Mouse (Mus musculus) liver, embryonic 14.5 days (tissue): Measurements from ENCODE around the gene Clnk. TPM values are rescaled to one million over a fixed set of nuclear protein-coding genes. Genes with fewer than 3 reads are reported as not detected.

ENCODE experiments used
- ATAC-seq: fragments of 200-750 bp; cut with Nextera tagmentation; 2 replicates; pipeline ENCODE4 v1.8.0; 2017; ENCODE audit warnings: moderate number of reproducible peaks, mild to moderate bottlenecking, moderate library complexity; ENCODE audit not compliant: insufficient read depth
- DNase-seq, 3 experiments: peaks; one replicate each; pipeline ENCODE4 v3.0.0-alpha.2; 2012 to 2013; ENCODE audit warnings: low read depth in 3 of 3, low spot score in 3 of 3
- H3K27ac ChIP-seq: fragments of 300-500 bp; sonication (generic); 2 replicates; pipeline ENCODE4 v1.5.1; 2014; ENCODE audit warnings: moderate library complexity, mild to moderate bottlenecking, control low read depth, inconsistent platforms
- H3K27me3 ChIP-seq: fragments of 300-500 bp; sonication (generic); 2 replicates; pipeline ENCODE4 v1.6.1; 2014; ENCODE audit warnings: mild to moderate bottlenecking, low read length, moderate library complexity; ENCODE audit not compliant: control insufficient read depth, insufficient read depth
- H3K36me3 ChIP-seq: fragments of 300-500 bp; sonication (generic); replicated peaks from 2 replicates; pipeline ENCODE4 v1.6.1; 2014; ENCODE audit warnings: low read depth; ENCODE audit not compliant: control insufficient read depth, insufficient read depth
- H3K4me1 ChIP-seq, 2 experiments: fragments of 200-500 bp in 1 of 2; fragments of 300-500 bp in 1 of 2; sonication (generic) in 1 of 2; replicated peaks; 2 replicates each; pipeline ENCODE4 v1.6.1; 2012 to 2014; ENCODE audit warnings: antibody characterized with exemption in 1 of 2, inconsistent platforms in 1 of 2, low read length in 1 of 2; ENCODE audit not compliant: control insufficient read depth in 2 of 2, insufficient read depth in 2 of 2
- H3K4me2 ChIP-seq: fragments of 300-500 bp; sonication (generic); 2 replicates; pipeline ENCODE4 v1.6.1; 2014; ENCODE audit warnings: low read depth, mild to moderate bottlenecking, control low read depth, moderate library complexity
- H3K4me3 ChIP-seq, 2 experiments: fragments of 200-500 bp in 1 of 2; fragments of 300-500 bp in 1 of 2; sonication (generic) in 1 of 2; 2 replicates each; pipeline ENCODE4 v1.5.1; 2012 to 2014; ENCODE audit warnings: low read depth in 2 of 2, low read length in 2 of 2, mild to moderate bottlenecking in 2 of 2, control low read depth in 1 of 2, inconsistent platforms in 1 of 2, moderate library complexity in 1 of 2; ENCODE audit not compliant: insufficient read depth in 1 of 2
- H3K9ac ChIP-seq: fragments of 300-500 bp; sonication (generic); replicated peaks from 2 replicates; pipeline ENCODE4 v1.6.1; 2014; ENCODE audit warnings: mild to moderate bottlenecking, control low read depth, moderate library complexity
- H3K9me3 ChIP-seq: fragments of 300-500 bp; sonication (generic); 2 replicates; pipeline ENCODE4 v1.6.1; 2016; ENCODE audit warnings: low read length, mixed read lengths; ENCODE audit not compliant: control insufficient read depth
- CTCF ChIP-seq: IDR thresholded peaks from 2 replicates; pipeline ENCODE4 v1.5.1; 2016; ENCODE audit warnings: antibody characterized with exemption, low read depth, control low read depth
- EP300 ChIP-seq: IDR thresholded peaks from 2 replicates; pipeline ENCODE4 v1.6.1; 2016; ENCODE audit warnings: antibody characterized with exemption, low read depth
- WGBS: fragments of 180-500 bp; shearing (Covaris S2); extraction: QIAGEN DNeasy Blood & Tissue Kit; methylation state at CpG from one replicate; pipeline ENCODE4 v1.1.7; 2014; ENCODE audit not compliant: insufficient replicate concordance; 5-methylcytosine and 5-hydroxymethylcytosine counted together
- polyA plus RNA-seq, 2 experiments: library from polyadenylated mRNA; depleted of rRNA in 1 of 2; stranded (reverse) in 1 of 2; unstranded in 1 of 2; fragments of >200 nt; fragmentation: Nextera tagmentation in 1 of 2; extraction: Ambion mirVana in 1 of 2; gene quantifications; 2 replicates each; pipeline versions ENCODE4 v1.2.1 to v1.2.3; 2012 to 2014

Clnk gene
- polyA plus RNA-seq, 2 experiments, result 0.07 to 0.18 TPM

- no peak overlapping the region for H3K9ac ChIP-seq
- ATAC-seq, result no peak
- 54% methylated on average over 11 of the region's 11 CpGs for WGBS
These were observed 167.6 kb downstream of the Clnk start for GRCm38 (mm10) chr5:38708940-38709581.

GRCm38 (mm10) chr5:38707364-38708075 lies 169.1 kb downstream of the Clnk start:
- ATAC-seq, result no peak
- DNase-seq, result no peak
- Histone ChIP-seq H3K9me3 (no peaks in the 10 kb centered on the region), H3K27ac (no peak overlapping the region), H3K4me2 (no peak overlapping the region), H3K4me1 (no peaks in the 10 kb centered on the region), H3K4me3 (no peak overlapping the region), H3K9ac (no peak overlapping the region), H3K27me3 (no peaks in the 10 kb centered on the region), H3K36me3 (no peaks in the 10 kb centered on the region)
- WGBS, result 59% methylated on average over 7 of the region's 7 CpGs
- TF ChIP-seq CTCF (no peak), EP300 (no peak)

More at GRCm38 (mm10) chr5:38708940-38709581, 167.6 kb downstream of the Clnk start:
- H3K27me3 ChIP-seq, result no peaks in the 10 kb centered on the region
- TF ChIP-seq EP300, result no peak
- TF ChIP-seq CTCF, result no peak
- H3K4me3 ChIP-seq, result no peak overlapping the region
- H3K27ac ChIP-seq, result no peak overlapping the region
- H3K4me1 ChIP-seq, result no peaks in the 10 kb centered on the region
- H3K4me2 ChIP-seq, result no peak overlapping the region
- H3K36me3 ChIP-seq, result no peaks in the 10 kb centered on the region
- no peaks in the 10 kb centered on the region for H3K9me3 ChIP-seq
- DNase-seq, result no peak

- Histone ChIP-seq H3K9me3 (no peaks in the 10 kb centered on the region), H3K9ac (no peak overlapping the region), H3K4me3 (no peak overlapping the region), H3K36me3 (no peaks in the 10 kb centered on the region), H3K4me2 (no peak overlapping the region), H3K4me1 (no peaks in the 10 kb centered on the region), H3K27ac (no peak overlapping the region), H3K27me3 (no peaks in the 10 kb centered on the region)
- no peak for ATAC-seq
- no peak for DNase-seq
- TF ChIP-seq EP300 (no peak), CTCF (no peak)
- 77% methylated on average over 6 of the region's 6 CpGs for WGBS
These were observed 173.7 kb downstream of the Clnk start for GRCm38 (mm10) chr5:38702941-38703340.

GRCm38 (mm10) chr5:38702091-38702490 lies 174.5 kb downstream of the Clnk start:
- Histone ChIP-seq H3K4me1 (no peaks in the 10 kb centered on the region), H3K27ac (no peak overlapping the region), H3K4me2 (no peak overlapping the region), H3K36me3 (no peaks in the 10 kb centered on the region), H3K27me3 (no peaks in the 10 kb centered on the region), H3K4me3 (no peak overlapping the region), H3K9ac (no peak overlapping the region), H3K9me3 (no peaks in the 10 kb centered on the region)
- ATAC-seq (no peak), DNase-seq (no peak)
- 59% methylated on average over 2 of the region's 2 CpGs for WGBS
- TF ChIP-seq CTCF (no peak), EP300 (no peak)

GRCm38 (mm10) chr5:38698466-38698865 lies 178.1 kb downstream of the Clnk start:
- Histone ChIP-seq H3K27ac (no peak overlapping the region), H3K4me1 (no peaks in the 10 kb centered on the region), H3K36me3 (no peaks in the 10 kb centered on the region), H3K9me3 (no peaks in the 10 kb centered on the region), H3K4me2 (no peak overlapping the region), H3K27me3 (no peaks in the 10 kb centered on the region), H3K4me3 (no peak overlapping the region), H3K9ac (no peak overlapping the region)
- WGBS, result 62% methylated on average over 5 of the region's 5 CpGs
- TF ChIP-seq EP300 (no peak), CTCF (no peak)
- ATAC-seq (no peak), DNase-seq (no peak)
